Mouse (Mus musculus) liver, embryonic 11.5 days (tissue): ENCODE data around the gene Ifi213. TPM values are rescaled to one million over a fixed set of nuclear protein-coding genes. Genes with fewer than 3 reads are reported as not detected.
"Not testable (repeated sequence)": the region's sequence is repeated elsewhere in the genome, so short reads cannot be mapped to it uniquely, and the experiment has no call there.

Experiments used
- ATAC-seq: fragments of 200-750 bp; cut with Nextera tagmentation; replicated peaks from 2 replicates; pipeline ENCODE4 v1.8.0; 2017; ENCODE audit warnings: moderate number of reproducible peaks, mild to moderate bottlenecking, moderate TSS enrichment, moderate library complexity; ENCODE audit not compliant: low FRiP score
- DNase-seq: peaks from one replicate; pipeline ENCODE4 v3.0.0-alpha.2; 2017; ENCODE audit warnings: low spot score
- H3K27ac ChIP-seq: fragments of 300-500 bp; sonication (generic); 2 replicates; pipeline ENCODE4 v1.5.1; 2014; ENCODE audit warnings: mild to moderate bottlenecking, low read depth, low read length, control low read depth
- H3K27me3 ChIP-seq: fragments of 300-500 bp; sonication (generic); replicated peaks from 2 replicates; pipeline ENCODE4 v1.6.1; 2014; ENCODE audit warnings: low read length, mixed read lengths; ENCODE audit not compliant: control insufficient read depth, insufficient read depth
- H3K36me3 ChIP-seq: fragments of 300-500 bp; sonication (generic); 2 replicates; pipeline ENCODE4 v1.6.1; 2014; ENCODE audit warnings: mild to moderate bottlenecking, low read length, moderate library complexity, mixed read lengths; ENCODE audit not compliant: control insufficient read depth, insufficient read depth
- H3K4me1 ChIP-seq: fragments of 300-500 bp; sonication (generic); replicated peaks from 2 replicates; pipeline ENCODE4 v1.6.1; 2014; ENCODE audit warnings: low read length, mixed read lengths; ENCODE audit not compliant: control insufficient read depth, insufficient read depth
- H3K4me2 ChIP-seq: fragments of 300-500 bp; sonication (generic); 2 replicates; pipeline ENCODE4 v1.6.1; 2014; ENCODE audit warnings: mild to moderate bottlenecking, control low read depth, moderate library complexity
- H3K4me3 ChIP-seq: fragments of 300-500 bp; sonication (generic); 2 replicates; pipeline ENCODE4 v1.5.1; 2014; ENCODE audit warnings: low read depth, low read length, control low read depth
- H3K9ac ChIP-seq: fragments of 300-500 bp; sonication (generic); 2 replicates; pipeline ENCODE4 v1.6.1; 2014; ENCODE audit warnings: low read depth, low read length, control low read depth
- H3K9me3 ChIP-seq: fragments of 300-500 bp; sonication (generic); 2 replicates; pipeline ENCODE4 v1.6.1; 2016; ENCODE audit warnings: low read length, inconsistent platforms, mixed read lengths; ENCODE audit not compliant: control insufficient read depth
- WGBS: fragments of 180-500 bp; shearing (Covaris S2); extraction: QIAGEN DNeasy Blood & Tissue Kit; methylation state at CpG from one replicate; pipeline ENCODE4 v1.1.7; 2014; 5-methylcytosine and 5-hydroxymethylcytosine counted together
- polyA plus RNA-seq: library from polyadenylated mRNA; unstranded; fragments of >200 nt; fragmentation: Nextera tagmentation; extraction: Ambion mirVana; gene quantifications from 2 replicates; pipeline ENCODE4 v1.2.1, GENCODE M21; 2014

Ifi213 gene
- not detected in 2 replicates for polyA plus RNA-seq

- WGBS, result 65% methylated on average over 3 of the region's 3 CpGs
- H3K27ac ChIP-seq, ATAC-seq, H3K4me2 ChIP-seq, H3K9ac ChIP-seq, H3K36me3 ChIP-seq, H3K4me1 ChIP-seq, DNase-seq, H3K9me3 ChIP-seq, H3K27me3 ChIP-seq, H3K4me3 ChIP-seq: not testable (repeated sequence)
Observed at GRCm38 (mm10) chr1:173598838-173599494, at the start of gene Ifi213. Ifi213 (minus strand) TSS chr1:173599274.

DNA sequence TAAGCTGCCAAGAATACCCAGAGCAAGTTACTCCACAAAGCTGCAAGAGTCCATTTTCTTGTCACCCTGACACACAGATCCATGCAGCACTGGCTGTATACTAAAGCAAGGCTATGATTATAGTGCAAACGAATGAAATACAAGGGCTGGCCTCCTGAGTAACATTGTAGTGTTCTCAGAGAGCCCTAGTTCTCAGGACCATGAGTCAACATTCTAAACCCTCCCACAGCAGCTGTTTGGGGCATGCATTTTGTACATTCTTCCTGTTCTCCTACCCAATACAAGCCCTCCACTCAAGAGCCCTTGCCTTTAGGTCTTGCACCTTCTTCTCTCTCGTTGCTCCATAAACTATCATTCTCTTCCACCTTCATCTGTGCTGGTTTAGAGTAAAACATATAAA, 46.3 kb upstream of the Ifi213 start:
- H3K4me2 ChIP-seq, result no peak overlapping the region
- no peak overlapping the region for H3K27ac ChIP-seq
- H3K27me3 ChIP-seq, result no peaks in the 10 kb centered on the region
- ATAC-seq (no peak), DNase-seq (no peak)
- no peak overlapping the region for H3K9ac ChIP-seq
- 63% methylated on average over 2 of the region's 2 CpGs for WGBS
- no peaks in the 10 kb centered on the region for H3K4me1 ChIP-seq
- H3K4me3 ChIP-seq, result no peak overlapping the region
- H3K9me3 ChIP-seq, result no peaks in the 10 kb centered on the region
- no peaks in the 10 kb centered on the region for H3K36me3 ChIP-seq

- DNase-seq, result no peak
- 81% methylated on average over 5 of the region's 5 CpGs for WGBS
- no peaks in the 10 kb centered on the region for H3K9me3 ChIP-seq
Observed at GRCm38 (mm10) chr1:173633969-173634645, 35.0 kb upstream of the Ifi213 start.

DNA sequence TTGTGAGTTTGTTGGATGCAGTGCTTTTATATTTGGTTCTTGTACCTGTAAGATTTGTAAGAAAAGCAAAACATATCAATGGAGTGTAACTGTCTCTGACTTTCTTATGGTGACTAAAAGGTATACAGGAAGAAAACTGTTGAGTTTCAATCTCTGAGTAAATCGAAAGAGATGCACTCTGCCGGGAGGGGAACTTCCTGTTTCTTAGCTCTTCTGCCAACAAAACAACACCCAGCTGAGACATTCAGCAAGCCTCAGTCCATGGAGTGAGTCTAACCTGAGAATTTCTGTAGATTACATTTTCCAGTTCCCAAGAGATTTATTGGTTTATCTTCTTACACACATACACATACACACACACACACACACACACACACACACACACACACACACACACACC, 31.5 kb upstream of the Ifi213 start, which contains the start of gene Ifi209:
Ifi209 (plus strand) TSS at position 296 of the 400 bp plus-strand sequence.
- not testable (repeated sequence) for H3K4me1 ChIP-seq, H3K4me3 ChIP-seq, H3K4me2 ChIP-seq, H3K27ac ChIP-seq, H3K36me3 ChIP-seq, H3K27me3 ChIP-seq, H3K9me3 ChIP-seq, H3K9ac ChIP-seq, ATAC-seq, DNase-seq
- 49% methylated on average over 2 of the region's 2 CpGs for WGBS

More at GRCm38 (mm10) chr1:173633969-173634645, 35.0 kb upstream of the Ifi213 start:
- Histone ChIP-seq H3K27me3 (no peaks in the 10 kb centered on the region), H3K4me2 (no peak overlapping the region), H3K27ac (no peak overlapping the region), H3K9ac (no peak overlapping the region), H3K36me3 (no peaks in the 10 kb centered on the region), H3K4me1 (no peaks in the 10 kb centered on the region), H3K4me3 (no peak overlapping the region)
- ATAC-seq, result no peak

DNA sequence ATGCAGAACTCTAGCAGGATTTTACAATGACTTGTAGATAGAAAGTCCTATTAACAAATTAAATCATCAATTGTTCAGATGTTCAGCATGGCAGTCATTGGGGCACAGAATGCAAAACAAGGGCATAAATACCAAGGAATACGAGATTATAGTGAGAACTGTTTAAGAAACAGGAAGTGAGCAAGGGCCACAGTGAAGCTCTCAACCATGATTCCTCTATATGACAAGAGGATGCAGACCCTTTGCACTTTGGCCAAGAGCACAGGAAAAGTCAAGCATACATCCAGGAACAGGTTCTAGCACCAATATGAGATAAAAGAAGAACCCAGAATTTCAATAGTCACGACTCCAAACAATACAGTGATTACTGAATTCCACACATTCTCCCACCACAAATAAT, 27.6 kb upstream of the Ifi213 start:
- Histone ChIP-seq H3K9ac (no peak overlapping the region), H3K27me3 (no peaks in the 10 kb centered on the region), H3K9me3 (no peaks in the 10 kb centered on the region), H3K4me3 (no peak overlapping the region), H3K4me2 (no peak overlapping the region), H3K36me3 (no peaks in the 10 kb centered on the region), H3K4me1 (no peaks in the 10 kb centered on the region), H3K27ac (no peak overlapping the region)
- 63% methylated on average over 2 of the region's 2 CpGs for WGBS
- no peak for ATAC-seq
- no peak for DNase-seq

- Histone ChIP-seq H3K27me3 (no peaks in the 10 kb centered on the region), H3K9ac (no peak overlapping the region), H3K9me3 (no peaks in the 10 kb centered on the region), H3K36me3 (no peaks in the 10 kb centered on the region), H3K4me3 (no peak overlapping the region), H3K4me2 (no peak overlapping the region), H3K27ac (no peak overlapping the region), H3K4me1 (no peaks in the 10 kb centered on the region)
- 76% methylated on average over 2 of the region's 2 CpGs for WGBS
- no peak for DNase-seq
- no peak for ATAC-seq
Observed at GRCm38 (mm10) chr1:173624052-173624451, 25.0 kb upstream of the Ifi213 start.

DNA sequence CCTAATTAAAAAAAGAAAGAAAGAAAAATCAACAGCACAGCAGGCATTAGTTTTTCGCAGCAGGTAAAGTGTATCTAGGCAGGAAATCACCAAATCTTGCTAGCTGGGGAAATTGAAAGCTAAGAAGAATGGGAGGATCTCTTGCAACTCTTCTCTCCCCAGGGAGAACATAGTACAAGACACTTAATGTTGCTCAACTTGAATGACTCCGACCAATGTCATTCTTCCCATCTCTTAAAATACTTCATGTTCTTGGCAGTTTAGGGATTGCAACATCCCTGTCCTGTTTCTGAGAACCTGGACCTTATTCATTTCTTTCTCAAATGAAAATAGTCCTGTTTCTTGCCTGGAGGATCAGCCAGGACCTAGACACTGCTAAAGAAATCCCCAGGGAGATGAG, 23.1 kb upstream of the Ifi213 start:
- not testable (repeated sequence) for H3K27me3 ChIP-seq, ATAC-seq, H3K9me3 ChIP-seq, H3K4me3 ChIP-seq, H3K4me2 ChIP-seq, H3K4me1 ChIP-seq, H3K27ac ChIP-seq, H3K9ac ChIP-seq, H3K36me3 ChIP-seq, DNase-seq
- WGBS, result 75% methylated on average over 2 of the region's 2 CpGs

DNA sequence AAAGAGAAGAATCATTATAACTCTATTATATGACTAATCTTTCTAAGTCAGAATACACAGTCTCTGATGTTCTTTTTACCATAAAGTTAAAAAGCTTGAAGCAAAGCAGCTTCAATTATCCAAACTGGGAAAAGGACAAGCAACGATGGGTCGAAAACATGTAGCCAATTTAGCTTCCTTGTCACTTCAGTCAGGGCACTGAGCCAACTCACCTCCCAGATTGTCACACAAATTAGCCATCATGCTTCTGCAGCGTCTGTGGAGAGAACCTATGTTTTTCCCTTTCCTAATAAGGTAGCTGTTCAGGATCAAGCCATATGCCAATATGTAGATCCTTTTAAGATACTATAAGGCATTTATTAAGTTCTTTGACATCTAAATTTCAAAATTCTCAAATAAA, 11.2 kb upstream of the Ifi213 start:
- WGBS, result 76% methylated on average over 3 of the region's 3 CpGs

DNA sequence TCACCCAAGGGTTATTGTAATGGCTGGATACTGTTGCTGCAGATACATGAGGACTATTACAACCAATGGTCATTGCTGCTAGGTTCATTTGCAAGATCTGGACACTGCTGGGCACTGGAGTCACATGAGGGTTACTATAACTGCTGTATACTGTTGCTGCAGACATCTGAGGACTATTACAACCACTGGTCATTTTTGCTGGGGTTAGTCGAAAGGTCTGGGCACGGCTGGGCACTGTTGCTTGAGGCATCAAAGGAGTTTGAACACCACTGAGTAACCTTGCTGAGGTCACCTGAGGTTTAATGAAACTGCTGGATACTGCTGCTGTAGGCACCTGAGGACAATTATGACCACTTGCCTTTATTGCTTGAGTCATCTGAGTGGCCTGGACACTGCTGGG, 9.4 kb downstream of the Ifi213 start:
- H3K4me2 ChIP-seq, H3K4me3 ChIP-seq, ATAC-seq, H3K36me3 ChIP-seq, H3K27me3 ChIP-seq, H3K9me3 ChIP-seq, H3K9ac ChIP-seq, H3K4me1 ChIP-seq, DNase-seq, H3K27ac ChIP-seq: not testable (repeated sequence)
- 77% methylated on average over 2 of the region's 2 CpGs for WGBS

More for the DNA sequence above, 11.2 kb upstream of the Ifi213 start:
- ATAC-seq, H3K4me2 ChIP-seq, H3K27me3 ChIP-seq, H3K27ac ChIP-seq, H3K4me3 ChIP-seq, H3K36me3 ChIP-seq, H3K9me3 ChIP-seq, DNase-seq, H3K9ac ChIP-seq, H3K4me1 ChIP-seq: not testable (repeated sequence)
